Mouse (Mus musculus): Measurements from ENCODE around the gene Rassf4. TPM values are rescaled to one million over a fixed set of nuclear protein-coding genes. Genes with fewer than 3 reads are reported as not detected.

Gene Rassf4
- polyA plus RNA-seq, 1 experiment = 2.0 TPM

DNA sequence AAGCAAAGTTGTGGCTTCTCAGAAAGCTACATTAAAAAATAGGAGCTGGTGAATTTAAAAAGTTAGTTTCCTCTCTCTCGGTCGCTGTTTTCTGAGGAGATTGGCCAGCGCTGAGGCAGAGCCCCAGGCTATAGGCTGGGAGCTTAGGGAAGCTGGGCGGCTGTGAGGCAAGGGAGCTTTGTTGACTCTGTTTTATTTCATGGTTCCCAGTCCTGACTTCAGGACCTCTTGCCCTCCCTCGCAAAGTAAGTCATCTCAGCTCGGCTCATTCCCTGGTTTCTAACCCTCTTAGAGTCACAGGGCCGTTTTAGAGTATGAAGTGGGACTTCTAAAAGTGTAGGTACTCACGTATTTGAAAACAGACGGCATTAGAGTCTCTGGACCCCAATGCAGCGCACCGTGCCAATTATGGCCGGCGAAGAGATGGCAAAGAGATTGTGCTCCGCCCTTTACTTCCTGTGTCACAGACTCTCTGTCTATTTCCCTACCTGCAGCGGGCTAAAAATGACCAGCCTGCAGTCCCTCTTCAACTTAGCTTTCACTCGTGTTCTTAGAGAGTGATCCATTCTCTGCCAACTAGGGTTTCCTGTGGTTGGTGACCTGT is 633 bp upstream of the Rassf4 start:
- H3K27ac ChIP-seq (ENCODE audit: insufficient read depth, low read length) = no peak overlapping the region
- peak overlapping the region; percentile 58 for H3K4me3 ChIP-seq (ENCODE audit: insufficient read depth, low read length)
- H3K4me1 ChIP-seq (ENCODE audit: control insufficient read depth, insufficient read depth, low read length) = no peaks in the 10 kb centered on the region
- TF ChIP-seq POLR2A (IDR thresholded peaks at IDR 0.05; ENCODE audit: low read depth, low read length) (no peak), CTCF (IDR thresholded peaks at IDR 0.05; ENCODE audit: borderline replicate concordance, insufficient read depth, low read length) (no peak)

DNA sequence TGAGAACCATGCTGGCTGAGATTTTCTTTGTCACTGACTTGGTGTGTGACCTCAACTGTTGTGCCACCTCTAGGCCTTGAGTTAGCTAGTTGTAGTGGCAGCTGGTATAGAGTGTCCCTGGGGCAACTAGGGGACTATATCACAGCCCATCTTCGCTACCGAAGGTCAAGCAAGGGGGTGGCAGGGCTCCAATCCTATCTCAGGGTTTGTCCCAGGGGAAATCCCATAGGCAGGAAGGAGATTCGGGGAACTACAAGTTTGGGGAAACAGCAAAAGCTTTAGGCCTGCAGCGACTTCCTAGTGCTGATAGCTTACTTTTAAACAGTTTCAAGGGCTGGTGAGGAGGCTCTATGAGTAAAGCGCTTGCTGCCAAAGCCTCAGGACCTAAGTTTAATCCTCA is 1.4 kb downstream of the Rassf4 start:
- Histone ChIP-seq H3K27ac (ENCODE audit: insufficient read depth, low read length) (no peak overlapping the region), H3K4me3 (ENCODE audit: insufficient read depth, low read length) (no peak overlapping the region), H3K4me1 (ENCODE audit: control insufficient read depth, insufficient read depth, low read length) (no peaks in the 10 kb centered on the region)
- TF ChIP-seq POLR2A (IDR thresholded peaks at IDR 0.05; ENCODE audit: low read depth, low read length) = no peak
- TF ChIP-seq CTCF (IDR thresholded peaks at IDR 0.05; ENCODE audit: borderline replicate concordance, insufficient read depth, low read length) = no peak

DNA sequence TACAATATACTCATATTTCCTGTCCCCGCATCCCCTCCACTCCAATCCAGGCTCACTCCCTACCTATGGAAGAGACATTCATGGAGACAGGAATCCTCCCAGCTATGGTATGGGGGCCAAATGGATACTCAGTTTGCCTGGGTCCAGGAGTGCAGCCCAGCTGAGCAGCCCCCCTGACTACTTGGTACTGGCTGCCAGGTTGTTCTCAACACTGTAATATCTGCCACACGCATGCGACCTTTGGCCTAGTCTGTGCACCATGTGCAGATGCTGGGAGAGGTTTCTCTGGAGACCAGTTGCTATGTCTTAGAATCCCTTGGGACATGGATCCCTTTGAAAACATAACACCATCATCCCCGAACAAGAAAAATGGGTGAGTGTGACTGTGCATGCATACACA is 2.0 kb downstream of the Rassf4 start:
- H3K4me1 ChIP-seq (ENCODE audit: control insufficient read depth, insufficient read depth, low read length) = no peaks in the 10 kb centered on the region
- no peak overlapping the region for H3K4me3 ChIP-seq (ENCODE audit: insufficient read depth, low read length)
- TF ChIP-seq POLR2A (IDR thresholded peaks at IDR 0.05; ENCODE audit: low read depth, low read length) (no peak), CTCF (IDR thresholded peaks at IDR 0.05; ENCODE audit: borderline replicate concordance, insufficient read depth, low read length) (no peak)
- H3K27ac ChIP-seq (ENCODE audit: insufficient read depth, low read length) = no peak overlapping the region

DNA sequence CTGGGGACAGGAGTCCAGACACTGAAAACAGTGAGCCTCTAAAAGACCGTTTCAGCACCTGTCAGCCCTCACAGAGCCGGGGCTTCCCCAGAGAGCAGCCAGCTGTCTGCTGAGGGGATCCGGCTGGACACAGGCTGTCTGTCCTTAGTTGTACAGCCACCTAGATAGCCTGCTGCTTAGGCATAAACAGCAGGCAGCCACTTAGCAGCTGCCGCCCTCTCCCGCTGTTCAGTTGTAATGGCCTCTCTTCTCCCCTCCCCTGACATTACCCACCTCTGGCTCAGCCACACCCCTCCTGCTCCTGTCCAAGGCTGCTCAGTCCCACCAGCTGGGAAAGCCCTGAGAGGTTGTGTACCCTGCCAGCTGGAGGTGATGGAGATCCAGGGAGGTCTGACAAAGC is 2.7 kb downstream of the Rassf4 start:
- no peak overlapping the region for H3K27ac ChIP-seq (ENCODE audit: insufficient read depth, low read length)
- TF ChIP-seq CTCF (IDR thresholded peaks at IDR 0.05; ENCODE audit: borderline replicate concordance, insufficient read depth, low read length) (no peak), POLR2A (IDR thresholded peaks at IDR 0.05; ENCODE audit: low read depth, low read length) (no peak)
- H3K4me3 ChIP-seq (ENCODE audit: insufficient read depth, low read length) = no peak overlapping the region
- no peaks in the 10 kb centered on the region for H3K4me1 ChIP-seq (ENCODE audit: control insufficient read depth, insufficient read depth, low read length)

DNA sequence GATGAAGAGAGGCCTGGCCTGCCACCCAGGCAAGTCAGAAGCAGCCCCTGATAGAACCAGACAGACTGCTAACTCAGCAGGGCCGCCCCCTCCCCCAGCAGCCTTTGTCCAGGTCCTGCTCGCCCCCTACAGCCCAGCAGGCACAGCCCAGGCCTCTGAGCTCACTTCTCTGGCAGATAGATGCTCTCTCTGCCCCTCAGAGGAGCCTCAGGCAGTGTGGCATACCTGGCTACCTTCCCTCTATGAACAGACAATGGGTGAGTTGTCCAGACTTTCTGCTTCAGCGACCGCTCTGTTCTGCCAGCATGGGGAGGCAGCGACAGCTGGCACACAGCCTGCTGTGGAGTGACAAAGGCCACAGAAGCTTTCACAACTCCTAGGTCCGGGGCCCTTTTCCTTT is 3.6 kb downstream of the Rassf4 start:
- no peak for TF ChIP-seq CTCF (IDR thresholded peaks at IDR 0.05; ENCODE audit: borderline replicate concordance, insufficient read depth, low read length)
- no peak for TF ChIP-seq POLR2A (IDR thresholded peaks at IDR 0.05; ENCODE audit: low read depth, low read length)
- Histone ChIP-seq H3K4me1 (ENCODE audit: control insufficient read depth, insufficient read depth, low read length) (no peaks in the 10 kb centered on the region), H3K4me3 (ENCODE audit: insufficient read depth, low read length) (no peak overlapping the region), H3K27ac (ENCODE audit: insufficient read depth, low read length) (no peak overlapping the region)

DNA sequence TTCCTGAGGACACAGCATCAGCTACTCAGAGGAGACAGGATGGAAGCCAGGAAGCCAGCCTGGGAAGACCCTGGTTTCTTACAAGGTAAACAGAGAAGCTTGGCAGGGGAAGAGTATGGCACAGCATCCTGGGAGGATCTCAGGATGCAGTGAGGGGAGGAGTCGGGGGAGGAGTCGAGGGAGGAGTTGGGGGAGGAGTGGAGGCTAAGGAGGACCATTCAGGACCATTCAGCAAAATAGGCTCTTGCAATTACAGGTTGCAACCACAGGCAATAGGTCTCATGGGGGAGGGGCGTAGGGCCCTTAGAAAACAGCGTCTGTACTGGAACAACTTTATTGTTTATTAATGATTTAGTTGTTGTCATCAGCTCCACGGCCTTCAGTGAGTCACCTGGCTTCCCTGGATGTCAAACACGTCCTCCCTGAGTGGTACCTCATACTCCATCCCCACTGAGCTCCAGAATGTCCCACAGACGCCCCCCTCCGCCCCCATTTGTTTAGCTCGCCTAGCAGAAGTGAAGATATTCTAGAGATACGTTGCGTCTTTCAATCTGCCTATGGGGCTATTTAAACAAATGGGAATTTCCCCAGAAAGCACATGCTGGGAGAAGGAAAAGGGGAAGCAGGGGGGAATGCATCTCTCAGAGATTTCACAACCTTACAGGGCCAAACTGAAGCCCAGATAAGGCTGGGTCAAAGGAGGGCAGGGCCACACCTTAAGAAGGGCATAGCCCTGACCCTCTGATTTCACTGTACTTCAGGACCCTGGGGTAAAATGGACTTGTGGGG is 4.9 kb downstream of the Rassf4 start:
- Histone ChIP-seq H3K27ac (ENCODE audit: insufficient read depth, low read length) (no peak overlapping the region), H3K4me1 (ENCODE audit: control insufficient read depth, insufficient read depth, low read length) (no peaks in the 10 kb centered on the region), H3K4me3 (ENCODE audit: insufficient read depth, low read length) (no peak overlapping the region)
- TF ChIP-seq POLR2A (IDR thresholded peaks at IDR 0.05; ENCODE audit: low read depth, low read length) (no peak), CTCF (IDR thresholded peaks at IDR 0.05; ENCODE audit: borderline replicate concordance, insufficient read depth, low read length) (no peak)

DNA sequence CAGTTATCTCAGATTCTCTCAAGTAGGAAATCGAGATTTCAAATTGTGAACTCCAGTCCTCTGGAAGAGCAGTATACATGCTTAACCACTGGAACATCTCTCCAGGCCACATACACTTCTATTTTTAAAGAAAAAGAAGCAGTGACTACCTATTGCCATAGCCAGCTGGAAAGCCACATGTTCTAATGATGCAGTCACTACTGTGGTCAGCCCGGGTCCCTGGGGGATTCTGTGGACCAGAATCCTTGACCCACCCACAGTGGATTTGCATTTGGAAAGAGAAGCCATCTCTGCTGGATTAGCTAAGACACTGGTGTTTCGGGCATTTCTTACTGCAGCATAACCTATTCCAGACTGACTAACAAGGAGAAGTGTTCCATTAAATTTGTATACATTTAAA is 6.4 kb downstream of the Rassf4 start:
- H3K4me1 ChIP-seq (ENCODE audit: control insufficient read depth, insufficient read depth, low read length) = no peaks in the 10 kb centered on the region
- H3K4me3 ChIP-seq (ENCODE audit: insufficient read depth, low read length) = no peak overlapping the region
- TF ChIP-seq CTCF (IDR thresholded peaks at IDR 0.05; ENCODE audit: borderline replicate concordance, insufficient read depth, low read length) (no peak), POLR2A (IDR thresholded peaks at IDR 0.05; ENCODE audit: low read depth, low read length) (no peak)

DNA sequence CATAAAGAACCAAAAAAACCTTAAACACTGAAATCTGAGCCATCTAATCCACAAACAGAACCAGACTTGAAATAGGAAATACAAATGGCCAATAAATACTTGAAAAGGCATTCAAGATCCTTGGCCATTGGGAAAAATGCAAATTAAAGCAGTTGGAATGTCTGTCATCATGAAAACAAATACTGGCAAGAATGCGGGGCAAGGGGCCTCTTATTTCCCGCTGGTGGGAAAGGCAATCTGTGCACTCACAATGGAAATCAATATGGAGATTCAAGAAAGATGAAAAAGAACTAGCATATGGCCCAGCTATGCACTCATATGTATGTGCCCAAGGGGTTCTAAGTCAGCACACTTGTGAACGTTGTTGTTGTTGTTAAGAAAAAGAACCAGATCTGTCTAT is 6.9 kb downstream of the Rassf4 start:
- Histone ChIP-seq H3K27ac (ENCODE audit: insufficient read depth, low read length) (no peak overlapping the region), H3K4me3 (ENCODE audit: insufficient read depth, low read length) (no peak overlapping the region), H3K4me1 (ENCODE audit: control insufficient read depth, insufficient read depth, low read length) (no peaks in the 10 kb centered on the region)
- no peak for TF ChIP-seq POLR2A (IDR thresholded peaks at IDR 0.05; ENCODE audit: low read depth, low read length)
- TF ChIP-seq CTCF (IDR thresholded peaks at IDR 0.05; ENCODE audit: borderline replicate concordance, insufficient read depth, low read length) = no peak

More for the DNA sequence above, 6.4 kb downstream of the Rassf4 start:
- H3K27ac ChIP-seq (ENCODE audit: insufficient read depth, low read length) = no peak overlapping the region

DNA sequence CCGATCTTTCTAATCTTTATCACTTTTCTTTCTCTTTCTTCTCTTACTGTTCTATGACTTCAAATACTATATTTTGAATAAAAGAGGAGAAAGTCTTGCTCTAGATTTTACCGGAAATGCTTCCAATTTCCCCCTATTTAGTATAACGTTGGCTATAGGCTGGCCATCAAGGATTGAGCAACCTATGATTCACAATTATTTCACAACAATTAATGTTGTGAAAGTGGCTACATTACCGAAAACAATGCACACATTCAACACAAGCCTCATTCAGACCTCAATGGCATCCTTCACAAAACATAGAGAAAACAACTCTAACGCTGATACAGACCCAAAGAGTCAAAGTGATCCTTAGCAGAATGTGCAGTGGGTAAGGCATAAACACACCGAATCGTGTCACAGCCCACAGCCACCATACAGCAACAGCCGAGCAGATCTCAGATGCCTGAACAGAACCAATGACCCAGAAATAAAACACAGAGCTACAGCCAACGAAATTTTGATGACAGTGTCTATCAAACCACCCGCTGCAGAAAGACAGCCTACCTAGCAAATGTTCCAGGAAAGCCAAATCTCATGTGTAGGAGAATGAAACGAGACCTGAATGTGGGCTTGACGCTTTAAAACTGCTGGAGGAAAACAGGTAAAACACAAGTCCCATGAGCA is 7.5 kb downstream of the Rassf4 start:
- Histone ChIP-seq H3K27ac (ENCODE audit: insufficient read depth, low read length) (no peak overlapping the region), H3K4me1 (ENCODE audit: control insufficient read depth, insufficient read depth, low read length) (no peaks in the 10 kb centered on the region), H3K4me3 (ENCODE audit: insufficient read depth, low read length) (no peak overlapping the region)
- TF ChIP-seq POLR2A (IDR thresholded peaks at IDR 0.05; ENCODE audit: low read depth, low read length) (no peak), CTCF (IDR thresholded peaks at IDR 0.05; ENCODE audit: borderline replicate concordance, insufficient read depth, low read length) (no peak)

DNA sequence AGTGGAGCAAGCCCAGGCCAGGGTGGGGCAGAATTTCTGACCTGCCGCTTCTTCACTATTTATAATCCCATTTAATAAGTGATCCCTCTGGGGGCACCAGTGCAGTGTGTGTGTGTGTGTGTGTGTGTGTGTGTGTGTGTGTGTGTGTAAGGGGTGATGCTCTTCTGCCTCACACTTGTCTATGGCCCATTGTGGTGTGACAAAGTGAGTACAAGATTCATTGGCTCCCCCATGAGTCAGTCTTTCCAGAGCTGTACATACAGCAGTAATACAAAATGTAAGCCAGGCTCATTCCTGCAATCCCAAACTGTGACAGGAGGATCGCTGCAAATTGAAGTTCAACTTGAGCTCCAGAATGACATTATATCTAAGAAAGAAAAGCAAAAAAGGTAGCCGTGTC is 8.9 kb downstream of the Rassf4 start:
- TF ChIP-seq POLR2A (IDR thresholded peaks at IDR 0.05; ENCODE audit: low read depth, low read length) = no peak
- TF ChIP-seq CTCF (IDR thresholded peaks at IDR 0.05; ENCODE audit: borderline replicate concordance, insufficient read depth, low read length) = no peak
- Histone ChIP-seq H3K4me3 (ENCODE audit: insufficient read depth, low read length) (no peak overlapping the region), H3K27ac (ENCODE audit: insufficient read depth, low read length) (no peak overlapping the region), H3K4me1 (ENCODE audit: control insufficient read depth, insufficient read depth, low read length) (no peaks in the 10 kb centered on the region)

All from embryonic fibroblast, embryonic 13.5 days (primary cell).